Mouse (Mus musculus) spleen, adult 2 months (tissue): ENCODE results near the gene Rap1gap. TPM values are rescaled to one million over a fixed set of nuclear protein-coding genes. Genes with fewer than 3 reads are reported as not detected.

Experiments
- DNase-seq, 2 experiments: peaks; one replicate each; pipeline versions ENCODE4 v3.0.0 to v3.0.0-alpha.2; 2012 to 2021; ENCODE audit warnings: low spot score in 2 of 2, low read depth in 1 of 2
- H3K27ac ChIP-seq: fragments of 200-500 bp; 2 replicates; pipeline ENCODE4 v1.5.1; 2012; ENCODE audit warnings: low read length, inconsistent platforms; ENCODE audit not compliant: insufficient read depth
- H3K27me3 ChIP-seq: fragments of 200-500 bp; 2 replicates; pipeline ENCODE4 v1.6.1; 2012; ENCODE audit warnings: mild to moderate bottlenecking, moderate library complexity, low read length, inconsistent platforms; ENCODE audit not compliant: control insufficient read depth, insufficient read depth
- H3K36me3 ChIP-seq: fragments of 200-500 bp; 2 replicates; pipeline ENCODE4 v1.6.1; 2012; ENCODE audit warnings: mild to moderate bottlenecking, low read length, inconsistent platforms; ENCODE audit not compliant: control insufficient read depth, insufficient read depth
- H3K4me1 ChIP-seq: fragments of 200-500 bp; 2 replicates; pipeline ENCODE4 v1.6.1; 2011; ENCODE audit warnings: inconsistent platforms; ENCODE audit not compliant: control insufficient read depth, insufficient read depth, insufficient read length
- H3K4me3 ChIP-seq: fragments of 200-500 bp; 2 replicates; pipeline ENCODE4 v1.5.1; 2011; ENCODE audit warnings: mild to moderate bottlenecking, inconsistent platforms; ENCODE audit not compliant: insufficient read depth, insufficient read length; ENCODE audit errors: extremely low read depth
- CTCF ChIP-seq: fragments of 200-500 bp; IDR thresholded peaks from 2 replicates; pipeline ENCODE4 v1.5.1; 2011; ENCODE audit warnings: mild to moderate bottlenecking, inconsistent platforms; ENCODE audit not compliant: insufficient read depth, insufficient read length, insufficient replicate concordance; ENCODE audit errors: extremely low read depth
- POLR2A ChIP-seq: fragments of 200-500 bp; IDR thresholded peaks from 2 replicates; pipeline ENCODE4 v1.6.1; 2011; ENCODE audit warnings: low read depth, low read length, inconsistent platforms
- WGBS: fragments of 180-500 bp; shearing (Covaris S2); methylation state at CpG from one replicate; pipeline ENCODE4 v1.1.7; 2018; 5-methylcytosine and 5-hydroxymethylcytosine counted together
- polyA plus RNA-seq: library from polyadenylated mRNA; depleted of rRNA; stranded (reverse); fragments of >200 nt; gene quantifications from 2 replicates; pipeline ENCODE4 v1.2.3, GENCODE M21; 2012

The Rap1gap gene
- polyA plus RNA-seq, 1 experiment = 49.3 TPM

GRCm38 (mm10) chr4:137750121-137750520, 85.6 kb downstream of the Rap1gap start:
- Histone ChIP-seq H3K27ac (no peak overlapping the region), H3K36me3 (no peaks in the 10 kb centered on the region), H3K4me3 (no peak overlapping the region), H3K27me3 (no peaks in the 10 kb centered on the region), H3K4me1 (peaks cover 4% of the 10 kb centered on the region; the same call in 1 of the 2 replicates)
- TF ChIP-seq CTCF (no peak), POLR2A (no peak)
- no peak for DNase-seq
- WGBS = 60% methylated on average over 9 of the region's 9 CpGs

GRCm38 (mm10) chr4:137751310-137751709, 86.8 kb downstream of the Rap1gap start:
- no peak for DNase-seq
- Histone ChIP-seq H3K27me3 (no peaks in the 10 kb centered on the region), H3K36me3 (no peaks in the 10 kb centered on the region), H3K4me3 (no peak overlapping the region), H3K27ac (no peak overlapping the region), H3K4me1 (peaks cover 4% of the 10 kb centered on the region; the same call in 1 of the 2 replicates)
- no peak for TF ChIP-seq POLR2A
- no peak for TF ChIP-seq CTCF
- WGBS = 63% methylated on average over 8 of the region's 8 CpGs

- Histone ChIP-seq H3K36me3 (no peaks in the 10 kb centered on the region), H3K4me1 (peaks cover 4% of the 10 kb centered on the region; the same call in 1 of the 2 replicates), H3K4me3 (no peak overlapping the region), H3K27ac (no peak overlapping the region), H3K27me3 (no peaks in the 10 kb centered on the region)
- TF ChIP-seq CTCF = no peak
- no peak for TF ChIP-seq POLR2A
- 82% methylated on average over 9 of the region's 9 CpGs for WGBS
- DNase-seq = no peak
Observed at GRCm38 (mm10) chr4:137751717-137752116, 87.2 kb downstream of the Rap1gap start.

- WGBS = 83% methylated on average over 15 of the region's 15 CpGs
- H3K4me1 ChIP-seq = peaks cover 4% of the 10 kb centered on the region; the same call in 1 of the 2 replicates
- no peaks in the 10 kb centered on the region for H3K27me3 ChIP-seq
- no peak overlapping the region for H3K27ac ChIP-seq
- no peak overlapping the region for H3K4me3 ChIP-seq
- TF ChIP-seq CTCF = no peak
- no peak for TF ChIP-seq POLR2A
- no peaks in the 10 kb centered on the region for H3K36me3 ChIP-seq
- no peak for DNase-seq
Observed at GRCm38 (mm10) chr4:137752471-137752870, 87.9 kb downstream of the Rap1gap start.

DNA sequence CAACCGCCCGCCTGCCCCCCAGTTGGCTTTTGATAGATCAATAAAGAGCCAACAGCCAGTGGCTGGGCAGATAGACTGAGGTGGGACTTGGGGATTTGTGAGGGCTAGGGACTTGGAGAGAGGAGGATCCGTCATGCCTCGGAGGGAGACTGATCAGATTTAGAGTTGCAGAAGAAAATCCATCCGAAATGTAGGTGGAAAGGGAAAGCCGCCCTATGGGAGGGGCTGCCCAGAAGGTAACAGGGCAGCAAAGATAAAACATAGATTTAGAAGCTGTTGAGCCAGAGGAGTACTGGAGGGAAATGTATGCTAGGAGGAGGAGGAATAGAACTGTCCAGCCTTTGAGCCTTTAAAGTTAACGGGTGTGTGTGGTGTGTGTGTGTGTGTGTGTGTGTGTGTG, 88.7 kb downstream of the Rap1gap start:
- WGBS = 91% methylated on average over 7 of the region's 7 CpGs
- Histone ChIP-seq H3K4me1 (peaks cover 4% of the 10 kb centered on the region; the same call in 1 of the 2 replicates), H3K27me3 (no peaks in the 10 kb centered on the region), H3K4me3 (no peak overlapping the region), H3K36me3 (no peaks in the 10 kb centered on the region), H3K27ac (no peak overlapping the region)
- TF ChIP-seq CTCF = no peak
- TF ChIP-seq POLR2A = no peak
- no peak for DNase-seq

DNA sequence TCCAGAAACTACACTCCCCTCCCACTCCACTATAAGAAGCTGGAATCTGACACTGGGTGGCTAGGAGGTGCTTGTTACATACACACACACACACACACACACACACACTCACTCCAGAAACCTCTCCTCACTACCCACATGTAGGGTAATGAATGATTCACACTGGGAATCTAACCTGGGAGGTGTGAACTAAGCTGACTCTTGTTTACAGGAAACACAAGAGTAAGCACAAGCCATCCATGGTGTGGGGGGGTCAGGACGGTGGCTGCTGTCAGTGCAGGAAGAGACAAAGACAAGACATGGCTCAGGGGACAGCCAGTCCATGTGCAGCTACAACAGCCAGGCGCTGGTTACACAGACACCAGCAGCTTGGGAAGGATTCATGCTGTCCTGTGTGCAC, 89.9 kb downstream of the Rap1gap start:
- Histone ChIP-seq H3K4me3 (no peak overlapping the region), H3K4me1 (no peaks in the 10 kb centered on the region), H3K36me3 (no peaks in the 10 kb centered on the region), H3K27me3 (no peaks in the 10 kb centered on the region), H3K27ac (no peak overlapping the region)
- WGBS = 75% methylated on average over 2 of the region's 2 CpGs
- TF ChIP-seq CTCF (no peak), POLR2A (no peak)
- DNase-seq = no peak

DNA sequence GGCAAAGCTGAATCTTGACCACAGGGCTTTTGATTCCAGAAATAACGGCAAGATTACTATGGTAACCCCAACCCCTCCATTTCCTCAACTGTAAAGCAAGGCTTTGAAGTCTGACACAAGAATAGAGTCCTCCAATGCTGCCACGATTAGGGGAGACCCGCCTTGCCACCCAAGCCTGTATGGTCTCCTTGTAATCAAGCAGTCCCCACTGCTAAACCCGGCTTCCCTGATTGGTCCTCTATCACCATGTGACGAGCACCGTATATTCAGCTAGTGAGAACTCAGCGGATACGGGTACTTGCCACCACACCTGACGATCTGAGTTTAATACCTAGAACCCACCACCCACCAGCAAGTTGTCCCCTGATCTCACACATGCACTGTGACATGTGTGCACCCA, 98.4 kb downstream of the Rap1gap start:
- Histone ChIP-seq H3K27ac (no peak overlapping the region), H3K4me3 (no peak overlapping the region), H3K36me3 (no peaks in the 10 kb centered on the region), H3K27me3 (no peaks in the 10 kb centered on the region), H3K4me1 (peaks cover 2% of the 10 kb centered on the region; the same call in 1 of the 2 replicates)
- TF ChIP-seq POLR2A (no peak), CTCF (no peak)
- WGBS = 50% methylated on average over 9 of the region's 9 CpGs
- no peak for DNase-seq
